Mouse (Mus musculus) CD4-positive, CD25-positive, alpha-beta regulatory T cell, adult 2 months (primary cell): ENCODE data around the gene Chic2.

Source experiments
- DNase-seq: peaks from one replicate; pipeline ENCODE4 v3.0.0-alpha.2; 2012; ENCODE audit warnings: low read depth, low spot score

Gene Chic2

DNA sequence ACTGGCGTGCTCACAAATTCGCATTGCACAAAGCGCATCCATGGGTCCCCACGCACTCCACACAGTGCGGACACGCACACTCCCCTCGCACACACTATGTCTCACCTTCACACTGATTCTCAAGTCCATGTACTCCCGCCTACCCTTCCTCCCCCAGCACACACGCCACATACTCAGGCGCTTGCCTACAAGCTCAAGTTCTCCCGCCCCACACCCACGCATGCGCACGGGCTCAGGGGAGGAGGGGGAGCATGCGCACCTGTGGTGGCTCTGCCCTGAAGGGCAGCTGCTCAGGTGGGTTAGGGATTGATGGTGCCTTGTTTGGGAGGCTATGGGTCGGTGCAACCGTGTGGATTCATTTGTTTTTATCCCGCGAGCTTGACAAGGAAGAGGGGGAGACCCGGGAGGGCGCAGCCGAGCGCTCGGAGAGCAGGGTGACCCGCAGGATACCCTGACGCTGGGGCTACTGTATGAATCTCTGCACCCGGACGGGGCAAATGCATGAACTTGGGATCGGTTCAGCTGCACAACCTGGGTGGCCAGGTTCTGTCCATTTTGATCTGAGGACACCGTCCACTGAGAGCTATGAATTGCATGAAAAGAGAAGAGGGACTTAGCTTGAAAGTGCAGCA lies 22.7 kb upstream of the Chic2 start:
- DNase-seq = peak; percentile 93

- DNase-seq = peak; percentile 84
These were observed 22.1 kb upstream of the Chic2 start for GRCm38 (mm10) chr5:75066715-75067114.

DNA sequence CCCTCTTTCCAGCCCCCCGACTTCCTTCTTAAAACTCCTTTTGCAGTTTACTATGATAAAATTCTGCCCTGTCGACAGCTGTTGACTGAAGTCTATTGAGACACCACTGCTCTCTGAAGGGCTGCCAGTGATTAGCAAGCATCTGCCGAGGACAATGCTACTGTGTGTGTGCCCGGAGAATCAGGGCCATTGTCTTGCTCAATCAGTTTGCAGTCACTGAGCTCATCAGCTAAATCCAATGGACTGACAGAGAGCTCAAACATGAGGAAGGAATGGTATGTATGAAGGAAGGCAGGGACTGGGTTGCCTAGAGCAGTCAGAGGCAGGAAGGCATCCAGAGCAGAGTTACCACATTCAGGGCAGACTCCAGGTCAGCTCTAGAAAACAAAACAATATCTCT lies 18.6 kb upstream of the Chic2 start:
- no peak for DNase-seq

DNA sequence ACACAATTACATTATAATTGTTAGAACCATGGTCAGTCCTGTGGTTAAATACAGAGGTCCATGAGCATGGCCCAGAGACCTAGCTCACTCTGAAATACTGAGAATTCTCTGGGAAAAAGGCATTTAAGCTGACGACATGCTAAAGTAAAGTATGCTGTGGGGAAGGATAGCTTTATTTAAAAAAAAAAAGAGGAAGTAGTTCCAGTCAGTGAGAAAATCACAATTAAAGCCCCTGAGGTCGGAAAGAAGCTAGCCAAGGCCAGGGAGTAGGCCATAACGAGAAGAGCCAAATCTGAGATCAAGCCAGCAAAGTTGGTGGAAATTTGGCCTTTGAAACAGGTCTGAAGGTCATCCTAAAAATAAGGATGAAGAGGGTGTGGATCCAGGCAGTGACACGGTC lies 6.5 kb upstream of the Chic2 start:
- no peak for DNase-seq

DNA sequence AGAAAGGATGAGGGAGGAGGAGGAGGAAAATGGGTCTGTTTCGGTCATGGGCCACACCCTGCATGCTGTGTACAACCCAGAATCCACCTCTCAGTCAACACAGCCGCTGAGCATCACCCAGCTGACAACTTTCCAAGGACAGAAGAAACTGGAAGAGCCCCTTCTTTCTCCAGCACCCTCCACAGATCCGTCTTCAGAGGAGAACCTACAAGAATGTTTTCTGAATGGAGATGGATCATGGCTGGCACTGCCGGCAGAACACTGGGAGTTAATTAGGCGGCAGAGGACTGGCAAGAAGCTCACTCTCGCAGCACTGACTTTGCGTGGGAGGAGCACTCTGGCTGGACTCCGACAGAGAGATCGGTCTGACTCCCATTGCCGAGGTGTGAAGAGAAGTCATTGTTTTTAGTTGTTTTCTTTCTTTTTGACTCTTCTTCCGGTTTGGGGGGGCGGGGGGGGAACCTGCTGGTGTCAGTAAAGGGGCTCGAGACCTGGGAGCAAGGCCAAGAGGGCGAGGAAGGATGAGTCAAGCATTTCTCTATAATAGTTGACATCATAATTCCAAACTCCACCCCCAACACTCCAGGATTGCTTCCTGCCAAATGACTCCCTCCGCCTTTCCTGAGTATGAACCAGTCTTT lies 2.2 kb upstream of the Chic2 start:
- DNase-seq = no peak

DNA sequence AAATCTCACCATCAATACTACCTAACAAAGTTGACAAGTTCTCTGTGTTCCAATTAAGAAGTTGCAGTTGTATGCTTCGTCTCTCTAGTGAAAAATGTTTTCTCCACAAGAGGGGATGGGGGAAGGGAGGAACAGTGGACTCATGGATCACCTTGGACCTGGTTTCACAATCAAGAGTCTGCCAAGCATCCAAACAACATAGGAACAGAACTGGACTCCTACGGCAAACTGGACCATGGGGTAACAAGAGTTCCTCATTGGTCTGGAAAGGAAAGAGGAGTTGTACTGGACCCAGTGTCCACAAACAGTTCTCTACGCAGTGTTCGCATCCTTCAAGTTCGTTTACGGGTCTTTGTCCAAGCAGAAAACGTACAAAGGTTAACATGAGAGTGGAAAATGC lies 797 bp upstream of the Chic2 start:
- peak; percentile 20 for DNase-seq

DNA sequence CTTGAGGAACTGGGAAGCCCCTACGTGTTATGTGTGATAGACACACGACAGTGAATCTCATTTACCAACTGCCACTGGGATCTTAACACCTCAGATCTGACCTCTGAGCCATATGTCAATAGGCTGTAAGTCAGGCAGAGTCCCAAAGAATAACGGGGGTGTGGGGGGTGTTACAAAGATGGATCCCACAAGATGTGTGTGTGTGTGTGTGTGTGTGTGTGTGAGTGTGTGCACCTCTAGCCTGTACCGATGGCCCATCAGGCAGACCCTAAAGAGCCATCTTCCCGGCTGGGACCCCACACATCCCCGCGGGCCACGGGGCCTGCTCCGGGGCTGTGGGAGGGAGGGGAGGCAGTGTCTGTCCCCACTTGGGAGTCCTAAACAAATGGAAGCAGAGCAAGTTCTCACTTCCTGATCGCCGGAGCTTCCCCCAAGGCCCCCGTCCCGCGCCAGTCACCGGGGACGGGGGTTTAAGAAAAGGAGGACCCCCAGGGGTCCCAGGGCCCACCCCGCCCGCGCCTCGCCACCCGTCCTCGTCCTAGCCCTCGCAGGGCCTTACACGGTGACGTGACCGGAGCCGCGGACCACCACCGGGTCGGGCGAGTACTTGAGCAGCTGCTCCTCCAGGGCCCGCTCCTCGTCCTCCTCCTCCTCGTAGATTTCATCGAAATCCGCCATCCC lies 813 bp downstream of the Chic2 start:
- DNase-seq = peak; percentile 51

- DNase-seq = peak; percentile 35
These were observed 1.5 kb downstream of the Chic2 start for GRCm38 (mm10) chr5:75043011-75043445.

GRCm38 (mm10) chr5:75039307-75039706 lies 5.3 kb downstream of the Chic2 start:
- no peak for DNase-seq

DNA sequence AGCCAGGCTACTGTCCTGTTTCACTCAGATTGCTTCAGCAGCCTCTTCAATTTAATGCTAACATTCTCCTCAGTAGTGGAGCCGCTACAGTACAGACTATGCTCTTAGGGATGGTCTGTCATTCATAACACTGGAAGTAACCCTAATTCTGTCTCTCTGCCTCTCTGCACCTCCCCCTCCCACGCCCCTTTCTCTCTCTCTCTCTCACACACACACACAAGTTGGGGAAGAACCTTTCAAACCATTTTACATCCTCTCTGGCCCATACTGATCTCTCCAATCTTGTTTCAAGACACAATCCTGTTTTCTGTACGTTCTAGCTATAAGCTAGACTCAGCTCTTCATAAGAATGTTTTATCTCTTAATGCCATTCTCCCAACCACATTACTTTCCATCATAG lies 9.1 kb downstream of the Chic2 start:
- peak; percentile 28 for DNase-seq

DNA sequence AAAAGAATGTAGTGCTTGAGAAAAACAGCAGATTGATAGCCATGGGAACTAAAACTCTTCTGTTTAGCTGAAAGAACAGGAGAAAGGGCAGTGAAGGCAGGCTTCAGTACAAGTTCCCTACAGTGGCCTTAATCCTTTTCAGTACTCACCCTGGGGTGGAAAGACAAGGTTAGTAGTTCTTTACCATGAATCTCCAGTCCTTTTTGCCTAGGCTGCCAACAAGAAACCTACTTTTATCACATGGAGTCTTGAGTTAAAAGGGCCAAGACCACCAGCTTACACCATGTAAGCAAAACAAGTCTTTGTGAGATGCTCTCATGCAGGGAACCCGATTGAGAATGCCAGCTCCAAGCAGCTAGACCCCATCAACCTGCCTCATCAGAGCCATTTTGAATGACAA lies 29.8 kb downstream of the Chic2 start:
- DNase-seq = no peak

GRCm38 (mm10) chr5:75012771-75013421 lies 31.7 kb downstream of the Chic2 start:
- no peak for DNase-seq

DNA sequence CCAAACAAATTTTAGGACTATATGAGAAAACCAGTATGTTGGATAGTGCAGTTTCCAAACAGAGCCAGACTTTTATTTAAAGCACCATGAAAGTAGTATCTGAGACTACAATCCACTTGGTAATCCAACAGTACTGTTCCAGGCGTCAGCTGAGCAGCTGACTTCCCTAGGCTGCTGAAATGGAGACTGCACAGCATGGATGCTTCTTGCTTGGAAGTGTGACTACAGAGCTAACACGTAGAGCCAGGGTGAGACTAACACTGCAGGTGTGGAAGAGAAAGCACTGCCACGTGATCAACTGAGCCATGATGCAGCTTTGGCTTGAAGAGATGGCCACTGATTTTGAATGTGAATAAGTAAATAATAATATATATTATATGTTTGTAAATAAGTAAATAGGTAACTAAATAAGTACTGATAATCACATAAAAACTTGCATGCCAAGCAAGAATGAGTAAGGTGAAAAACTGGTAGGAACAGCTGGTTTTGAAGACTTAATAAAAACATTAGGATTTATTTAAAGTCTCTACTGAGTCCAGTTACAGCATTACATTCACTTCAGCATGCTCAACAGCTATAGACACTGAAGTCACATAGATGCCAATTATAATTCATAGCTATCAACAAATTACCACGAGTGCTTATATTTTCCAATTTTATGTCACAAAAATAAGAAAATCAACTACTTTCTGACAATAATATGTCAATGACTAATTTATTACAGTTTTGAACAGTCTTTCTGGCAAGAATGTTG lies 32.4 kb downstream of the Chic2 start:
- DNase-seq = no peak

GRCm38 (mm10) chr5:75004755-75005154 lies 39.8 kb downstream of the Chic2 start:
- DNase-seq = no peak

DNA sequence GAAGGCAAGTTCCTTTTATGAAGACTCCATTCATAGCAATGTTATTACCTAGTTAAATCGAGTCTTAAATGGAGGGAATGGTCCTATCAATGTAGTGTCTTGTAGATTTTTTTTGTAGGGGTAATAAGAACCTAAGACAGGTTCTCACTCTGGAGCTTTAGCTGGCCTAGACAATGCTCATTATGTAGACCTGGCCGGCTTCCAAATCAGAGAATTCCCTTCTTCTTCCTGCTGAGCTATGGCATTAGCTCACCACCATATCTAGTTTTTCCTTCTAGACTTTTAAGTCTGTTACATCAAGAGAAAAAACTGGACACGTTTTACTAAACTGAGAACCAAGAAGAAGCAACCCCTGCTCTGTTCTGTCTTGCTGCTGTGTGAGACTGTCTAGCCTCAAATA lies 42.5 kb downstream of the Chic2 start:
- no peak for DNase-seq

DNA sequence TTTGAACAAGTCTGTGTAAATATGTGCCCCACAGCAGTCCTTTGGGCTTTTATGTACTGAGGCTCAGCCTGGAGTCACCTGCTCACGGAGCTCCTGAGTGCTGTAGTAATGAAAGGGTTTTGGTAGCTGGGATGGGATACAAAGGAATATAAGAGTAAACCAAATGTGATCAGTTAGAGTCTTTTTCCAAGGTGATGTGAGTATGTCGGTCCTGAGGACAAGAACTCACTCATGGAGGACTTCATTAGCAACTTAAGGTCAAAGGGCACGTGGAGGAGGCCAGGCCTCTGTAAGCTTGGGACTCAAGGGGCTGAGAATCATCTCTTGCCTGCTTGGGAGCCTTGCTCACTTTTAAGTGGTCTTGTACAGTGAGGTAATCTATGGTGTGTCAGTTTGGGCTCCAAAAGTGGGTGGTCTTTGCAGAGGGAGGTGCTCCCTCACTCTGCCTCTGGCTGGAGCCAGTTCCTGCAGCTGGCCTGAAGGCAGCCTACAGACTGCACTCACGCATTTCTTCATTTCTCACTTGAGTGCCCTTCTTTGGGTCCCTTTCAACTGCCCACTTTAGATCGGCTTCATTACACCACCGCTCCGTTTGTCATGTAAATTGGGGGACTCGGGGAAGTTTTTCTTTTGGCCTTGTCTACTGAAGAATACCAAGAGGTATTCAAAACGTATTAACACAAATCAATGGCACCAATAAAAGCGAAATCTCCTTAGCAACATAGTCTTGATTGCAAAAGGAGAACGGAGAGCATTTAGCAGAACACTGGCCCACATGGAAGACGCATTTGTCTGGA lies 45.7 kb downstream of the Chic2 start:
- no peak for DNase-seq

DNA sequence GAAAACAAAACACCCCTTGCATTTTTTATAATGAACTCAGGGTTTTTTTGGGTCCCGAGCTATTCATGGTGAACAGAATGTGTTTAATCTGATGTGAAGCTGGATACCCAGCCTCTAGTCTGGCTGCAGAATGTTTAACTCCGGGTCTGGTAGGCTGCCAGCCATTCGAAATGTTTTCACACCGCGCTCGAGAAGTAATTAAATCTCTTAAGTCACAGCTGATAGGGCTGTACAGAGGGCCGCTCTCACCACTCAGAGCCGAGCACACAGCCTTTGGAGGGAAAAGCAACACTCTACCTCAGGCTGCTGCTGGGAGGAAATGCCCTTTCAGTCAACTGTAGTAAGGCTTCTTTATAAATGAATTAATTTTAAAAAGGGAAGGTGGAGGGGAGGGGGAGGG lies 49.6 kb downstream of the Chic2 start:
- DNase-seq = no peak

DNA sequence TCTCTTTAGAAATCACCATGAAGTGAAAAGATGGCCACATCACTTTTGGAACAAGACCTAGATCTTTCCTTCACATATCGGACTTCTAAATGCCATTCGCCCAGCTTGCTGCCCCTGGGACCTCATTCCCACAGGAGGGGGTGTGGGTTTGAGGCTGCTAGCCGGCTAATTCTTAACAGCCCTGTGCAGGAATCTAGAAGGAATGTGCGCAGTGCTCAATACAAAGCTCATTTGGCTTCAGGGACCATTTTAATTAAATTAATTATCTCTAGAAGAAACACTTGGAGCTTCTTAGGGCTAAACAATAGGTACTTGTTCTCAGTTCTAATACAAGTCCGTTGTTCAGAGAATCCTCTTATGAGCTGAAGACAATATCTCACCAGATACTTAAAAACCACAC lies 60.5 kb downstream of the Chic2 start:
- no peak for DNase-seq

DNA sequence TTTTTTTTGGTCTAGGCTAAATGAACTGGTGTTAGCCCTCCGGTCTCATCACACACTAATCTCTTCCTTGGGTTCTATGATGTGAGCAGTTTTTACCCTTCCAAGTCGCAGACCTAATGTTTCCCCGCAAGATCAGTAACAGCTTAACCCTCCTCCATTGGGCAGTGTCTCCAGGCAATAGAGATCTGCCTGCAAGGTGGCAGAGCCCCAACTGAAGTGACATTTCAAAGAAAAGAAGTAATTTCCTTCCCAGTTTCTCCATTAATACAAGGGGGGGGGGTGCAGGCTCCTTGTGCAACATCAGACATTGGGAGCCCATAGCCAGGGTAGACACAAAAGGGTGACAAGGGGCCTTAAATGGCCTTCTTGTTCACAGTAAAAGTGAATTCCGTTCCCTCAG lies 64.0 kb downstream of the Chic2 start:
- no peak for DNase-seq

DNA sequence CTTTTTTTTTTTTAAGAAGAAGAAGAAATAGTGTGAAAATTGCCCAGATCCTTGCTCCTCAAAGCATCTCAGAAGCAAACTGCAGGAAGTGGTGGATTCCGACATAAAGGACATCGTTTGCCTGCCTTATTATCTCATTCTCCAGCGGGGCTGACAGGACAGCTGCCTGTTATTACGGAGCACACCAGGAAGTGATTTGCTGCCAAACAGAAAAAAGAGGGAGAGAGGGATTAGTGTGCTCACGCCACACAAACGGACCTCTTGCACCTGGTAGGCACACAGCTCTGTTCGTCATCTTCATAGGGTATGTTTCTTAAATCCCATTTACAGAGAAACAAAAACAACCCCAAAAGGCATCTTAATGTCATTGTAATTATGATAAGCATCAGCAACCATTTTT lies 64.4 kb downstream of the Chic2 start:
- no peak for DNase-seq

DNA sequence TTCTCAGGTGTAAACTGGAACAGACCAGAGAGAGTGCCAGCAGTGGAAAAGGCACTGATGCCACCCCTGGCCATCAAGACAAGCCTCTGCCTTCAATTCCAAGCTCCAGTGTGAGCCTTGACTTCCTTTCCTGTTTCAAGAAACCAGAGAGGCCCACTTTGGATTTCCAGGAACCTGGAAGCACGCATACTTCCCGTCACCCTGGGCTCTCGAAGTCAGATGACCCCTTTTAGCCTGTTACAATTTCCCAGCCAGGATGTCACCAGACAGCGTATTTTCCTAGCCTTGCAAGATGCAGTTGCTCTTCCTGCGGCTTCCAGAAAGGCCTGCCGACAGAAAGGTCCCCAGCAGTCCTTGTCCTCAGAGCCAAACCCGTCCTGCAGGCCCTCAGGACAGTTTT lies 65.0 kb downstream of the Chic2 start:
- no peak for DNase-seq
